Mouse (Mus musculus) hindbrain, postnatal 0 days (tissue): ENCODE data around the gene Notch3. TPM values are rescaled to one million over a fixed set of nuclear protein-coding genes. Genes with fewer than 3 reads are reported as not detected.

Source experiments
- ATAC-seq: fragments of 200-750 bp; cut with Nextera tagmentation; 2 replicates; pipeline ENCODE4 v1.8.0; 2017; ENCODE audit warnings: mild to moderate bottlenecking, moderate TSS enrichment, moderate library complexity
- DNase-seq: peaks from one replicate; pipeline ENCODE4 v3.0.0-alpha.2; 2015; ENCODE audit warnings: low spot score
- H3K27ac ChIP-seq: fragments of 300-500 bp; sonication (generic); 2 replicates; pipeline ENCODE4 v1.5.1; 2014; ENCODE audit warnings: mild to moderate bottlenecking
- H3K27me3 ChIP-seq: fragments of 300-500 bp; sonication (generic); 2 replicates; pipeline ENCODE4 v1.6.1; 2014; ENCODE audit warnings: low read length, mixed read lengths; ENCODE audit not compliant: insufficient read depth
- H3K36me3 ChIP-seq: fragments of 300-500 bp; sonication (generic); 2 replicates; pipeline ENCODE4 v1.6.1; 2014; ENCODE audit warnings: low read length, mixed read lengths; ENCODE audit not compliant: insufficient read depth
- H3K4me1 ChIP-seq: fragments of 300-500 bp; sonication (generic); 2 replicates; pipeline ENCODE4 v1.6.1; 2014; ENCODE audit warnings: antibody characterized with exemption, low read length, mixed read lengths; ENCODE audit not compliant: insufficient read depth
- H3K4me2 ChIP-seq: fragments of 300-500 bp; sonication (generic); 2 replicates; pipeline ENCODE4 v1.6.1; 2014; ENCODE audit warnings: low read depth, mild to moderate bottlenecking, low read length, moderate library complexity, mixed read lengths
- H3K4me3 ChIP-seq: fragments of 300-500 bp; sonication (generic); 2 replicates; pipeline ENCODE4 v1.5.1; 2014; ENCODE audit warnings: low read length
- H3K9ac ChIP-seq: fragments of 300-500 bp; sonication (generic); replicated peaks from 2 replicates; pipeline ENCODE4 v1.6.1; 2014; ENCODE audit warnings: mild to moderate bottlenecking, low read length, moderate library complexity, mixed read lengths
- H3K9me3 ChIP-seq: fragments of 300-500 bp; sonication (generic); 2 replicates; pipeline ENCODE4 v1.6.1; 2016; ENCODE audit warnings: low read length, mixed read lengths
- CTCF ChIP-seq: IDR thresholded peaks from 2 replicates; pipeline ENCODE4 v1.5.1; 2016; ENCODE audit warnings: antibody characterized with exemption, control low read depth, low read depth
- WGBS: fragments of 180-500 bp; shearing (Covaris S2); extraction: QIAGEN DNeasy Blood & Tissue Kit; methylation state at CpG from one replicate; pipeline ENCODE4 v1.1.7; 2014; 5-methylcytosine and 5-hydroxymethylcytosine counted together
- polyA plus RNA-seq: library from polyadenylated mRNA; unstranded; fragments of >200 nt; fragmentation: Nextera tagmentation; extraction: Ambion mirVana; gene quantifications from 2 replicates; pipeline ENCODE4 v1.2.1, GENCODE M21; 2015
- total RNA-seq: library from RNA; depleted of rRNA; stranded (reverse); fragments of >200 nt; gene quantifications from 2 replicates; pipeline ENCODE4 v1.2.3, GENCODE M21; 2014

The Notch3 gene
- total and polyA plus RNA-seq, 2 experiments from 2014 or later: 6.5 to 56.3 TPM

GRCm38 (mm10) chr17:32160882-32161281, 5.8 kb downstream of the Notch3 start:
- no peaks in the 10 kb centered on the region; the same call in 1 of the 2 replicates for H3K36me3 ChIP-seq
- ATAC-seq (no peak), DNase-seq (no peak)
- no peaks in the 10 kb centered on the region for H3K27me3 ChIP-seq
- no peak overlapping the region for H3K4me3 ChIP-seq
- no peaks in the 10 kb centered on the region for H3K9me3 ChIP-seq
- no peak overlapping the region for H3K4me2 ChIP-seq
- H3K9ac ChIP-seq: no peak overlapping the region
- TF ChIP-seq CTCF: no peak
- no peaks in the 10 kb centered on the region for H3K4me1 ChIP-seq
- WGBS: 62% methylated on average over 4 of the region's 4 CpGs
- no peak overlapping the region for H3K27ac ChIP-seq

DNA sequence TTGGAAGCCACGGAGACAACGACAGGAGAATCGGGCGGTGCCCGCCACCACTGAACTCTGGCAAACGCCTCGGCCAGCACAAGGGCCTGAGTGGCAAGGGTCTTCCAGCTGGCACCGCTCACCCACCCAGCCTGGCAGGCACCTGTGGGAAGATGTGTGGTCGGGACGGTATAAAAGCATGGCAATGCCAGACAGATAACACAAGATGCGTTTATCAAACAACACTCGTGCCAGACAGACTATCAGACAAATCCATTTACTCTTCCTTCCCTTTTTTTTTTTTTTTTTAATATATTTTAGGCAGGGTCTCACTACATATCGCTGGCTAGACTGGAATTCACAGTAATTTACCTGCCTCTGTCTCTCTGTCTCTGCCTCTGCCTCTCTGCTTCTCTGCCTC, 7.8 kb downstream of the Notch3 start:
- 85% methylated on average over 13 of the region's 13 CpGs for WGBS
- Histone ChIP-seq H3K27ac (no peak overlapping the region), H3K4me3 (no peak overlapping the region), H3K9me3 (no peaks in the 10 kb centered on the region), H3K27me3 (no peaks in the 10 kb centered on the region), H3K4me1 (no peaks in the 10 kb centered on the region), H3K4me2 (no peak overlapping the region), H3K36me3 (no peaks in the 10 kb centered on the region; the same call in 1 of the 2 replicates), H3K9ac (no peak overlapping the region)
- ATAC-seq (no peak), DNase-seq (no peak)
- no peak for TF ChIP-seq CTCF

DNA sequence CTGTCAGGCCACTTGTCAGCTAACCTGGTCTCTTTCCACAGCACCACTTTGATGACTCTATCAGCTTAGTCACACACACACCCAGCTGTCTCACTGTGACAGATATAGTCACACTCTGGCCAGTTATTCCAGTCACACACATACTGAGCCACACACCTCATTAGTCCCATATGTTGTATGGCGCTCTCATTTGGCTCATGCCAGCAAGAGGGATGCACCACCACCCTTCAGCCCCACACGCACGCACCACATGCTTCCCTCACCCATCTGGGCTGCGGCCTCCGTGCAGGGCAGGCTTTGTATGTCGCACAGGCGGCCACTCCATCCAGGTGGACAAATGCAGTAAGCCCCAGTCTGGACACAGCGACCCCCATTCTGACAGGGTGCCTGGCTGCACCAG, 19.9 kb downstream of the Notch3 start:
- Histone ChIP-seq H3K9ac (no peak overlapping the region), H3K27me3 (no peaks in the 10 kb centered on the region), H3K4me2 (no peak overlapping the region), H3K27ac (no peak overlapping the region), H3K4me3 (no peak overlapping the region), H3K4me1 (no peaks in the 10 kb centered on the region), H3K36me3 (no peaks in the 10 kb centered on the region), H3K9me3 (no peaks in the 10 kb centered on the region)
- peak; percentile 44 for DNase-seq
- no peak for TF ChIP-seq CTCF
- peak; percentile 67 for ATAC-seq
- 55% methylated on average over 8 of the region's 8 CpGs for WGBS

DNA sequence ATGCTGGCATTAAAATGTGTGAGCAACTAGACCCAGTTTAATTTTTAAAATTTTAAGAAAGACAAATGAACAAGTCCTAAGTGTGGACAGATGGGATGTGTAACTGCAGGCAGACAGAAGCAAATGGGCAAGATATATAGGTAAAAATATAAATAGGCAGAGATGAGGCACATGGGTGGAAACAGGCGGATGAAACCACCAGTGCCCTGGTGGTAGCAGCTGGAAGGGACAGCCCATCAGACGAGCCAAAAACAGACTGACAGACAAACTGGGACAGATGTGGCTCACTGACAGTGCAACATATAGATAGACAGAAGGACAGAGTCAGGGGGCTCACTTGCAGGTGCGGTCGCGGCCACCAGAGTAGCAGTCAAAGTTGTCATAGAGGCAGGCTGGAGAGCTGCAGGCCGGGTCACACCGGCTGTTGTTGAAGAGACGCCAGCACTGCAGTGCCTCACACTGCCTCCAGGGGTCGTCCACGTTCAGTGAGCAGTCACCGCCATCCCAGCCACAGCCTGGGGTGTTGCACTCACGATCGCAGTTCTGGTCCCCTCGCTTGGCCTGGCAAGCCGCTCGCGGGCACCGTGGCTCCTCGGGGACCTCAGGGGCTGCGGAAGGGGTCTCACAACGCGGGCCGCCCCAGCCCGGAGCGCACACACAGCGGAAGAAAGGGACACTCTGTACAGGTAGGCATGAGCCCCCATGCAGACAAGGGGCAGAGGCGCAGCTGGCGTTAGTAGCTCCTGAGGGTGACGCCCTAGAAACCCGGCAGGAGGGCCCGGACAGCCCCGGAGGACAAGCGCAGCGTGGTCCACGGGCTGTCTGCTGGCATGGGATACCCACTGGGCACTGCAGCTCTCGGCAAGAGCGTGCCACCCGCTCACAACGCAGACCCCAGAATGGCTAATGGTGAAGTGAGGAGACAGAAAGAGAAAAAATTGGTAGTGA, 23.5 kb downstream of the Notch3 start:
- DNase-seq (peak; percentile 90), ATAC-seq (peak; percentile 79)
- H3K27me3 ChIP-seq: no peaks in the 10 kb centered on the region
- peak; percentile 93 for TF ChIP-seq CTCF
- WGBS: 19% methylated on average over 39 of the region's 39 CpGs
- peaks cover 4% of the 10 kb centered on the region; the same call in 1 of the 2 replicates for H3K36me3 ChIP-seq
- 0 out of 2 replicates have a peak overlapping the region, but pooled peaks have one; percentile 22 for H3K27ac ChIP-seq
- H3K9ac ChIP-seq: no peak overlapping the region; the same call in 1 of the 2 replicates
- no peaks in the 10 kb centered on the region for H3K9me3 ChIP-seq
- H3K4me3 ChIP-seq: peak overlapping the region; percentile 24
- H3K4me2 ChIP-seq: peak overlapping the region; percentile 50
- H3K4me1 ChIP-seq: no peaks in the 10 kb centered on the region

DNA sequence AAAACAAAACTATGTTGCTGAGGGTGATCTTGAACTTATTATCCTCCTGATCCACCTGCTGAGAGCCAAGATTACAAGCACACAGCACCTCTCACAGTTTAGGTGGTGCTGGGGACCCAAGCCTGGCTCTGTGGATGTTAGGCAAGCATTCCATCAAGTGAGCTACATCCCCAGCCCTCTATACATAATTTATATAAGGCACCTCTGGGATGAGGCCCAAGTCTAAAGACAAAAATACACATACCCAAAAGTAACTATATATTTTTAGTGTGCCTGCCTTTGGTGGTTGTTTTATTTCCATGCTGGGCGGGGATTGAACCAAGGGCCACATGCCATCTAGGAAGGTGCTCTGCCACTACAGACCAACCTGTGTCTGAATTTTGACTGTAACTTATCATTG, 24.4 kb downstream of the Notch3 start:
- no peak overlapping the region for H3K4me3 ChIP-seq
- H3K27ac ChIP-seq: no peak overlapping the region
- WGBS: 93% methylated on average over 1 of the region's 1 CpGs
- H3K9ac ChIP-seq: no peak overlapping the region
- H3K9me3 ChIP-seq: no peaks in the 10 kb centered on the region
- peaks cover 4% of the 10 kb centered on the region; the same call in 1 of the 2 replicates for H3K36me3 ChIP-seq
- H3K4me2 ChIP-seq: no peak overlapping the region
- H3K4me1 ChIP-seq: no peaks in the 10 kb centered on the region
- TF ChIP-seq CTCF: no peak
- ATAC-seq (no peak), DNase-seq (no peak)
- H3K27me3 ChIP-seq: no peaks in the 10 kb centered on the region

DNA sequence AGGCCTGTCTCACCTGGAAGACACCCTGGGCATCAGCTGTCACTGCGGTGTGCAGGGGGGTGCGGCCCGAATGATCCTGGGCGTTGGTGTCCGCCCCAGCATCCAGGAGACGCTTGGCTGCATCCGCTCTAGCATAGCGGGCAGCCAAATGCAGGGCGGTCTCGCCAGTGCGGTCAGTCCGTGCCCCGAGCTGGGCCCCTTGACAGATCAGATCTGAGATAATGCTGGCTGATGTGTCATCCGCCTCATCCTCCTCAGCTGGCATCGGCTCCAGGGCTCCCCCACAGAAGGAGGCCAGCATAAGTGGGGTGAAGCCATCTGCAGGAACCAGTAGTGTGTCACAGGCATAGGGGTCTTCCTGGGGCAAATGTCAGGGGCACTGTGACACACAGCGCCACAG, 33.3 kb downstream of the Notch3 start:
- no peak for TF ChIP-seq CTCF
- no peaks in the 10 kb centered on the region for H3K4me1 ChIP-seq
- H3K9me3 ChIP-seq: no peaks in the 10 kb centered on the region
- WGBS: 90% methylated on average over 16 of the region's 16 CpGs
- no peak overlapping the region for H3K27ac ChIP-seq
- H3K4me2 ChIP-seq: no peak overlapping the region
- ATAC-seq (no peak), DNase-seq (no peak)
- no peaks in the 10 kb centered on the region for H3K27me3 ChIP-seq
- peaks cover 3% of the 10 kb centered on the region; the same call in 1 of the 2 replicates for H3K36me3 ChIP-seq
- no peak overlapping the region for H3K4me3 ChIP-seq
- H3K9ac ChIP-seq: no peak overlapping the region

GRCm38 (mm10) chr17:32132087-32132486, 34.6 kb downstream of the Notch3 start:
- WGBS: 83% methylated on average over 11 of the region's 11 CpGs
- no peak for TF ChIP-seq CTCF
- Histone ChIP-seq H3K27me3 (no peaks in the 10 kb centered on the region), H3K4me1 (no peaks in the 10 kb centered on the region), H3K4me3 (no peak overlapping the region), H3K4me2 (no peak overlapping the region), H3K27ac (no peak overlapping the region), H3K9ac (no peak overlapping the region), H3K36me3 (peaks cover 3% of the 10 kb centered on the region; the same call in 1 of the 2 replicates), H3K9me3 (no peaks in the 10 kb centered on the region)
- ATAC-seq (0 out of 2 replicates have a peak, but pooled peaks have one; percentile 12), DNase-seq (no peak)
